Mouse (Mus musculus) ES-Bruce4 (cell line): ENCODE results near the gene Wwp2.

ENCODE experiments used
- CTCF ChIP-seq: IDR thresholded peaks from one replicate; pipeline ENCODE4 v1.8.1; 2011; ENCODE audit warnings: low read depth, low read length
- EP300 ChIP-seq: IDR thresholded peaks from 2 replicates; pipeline ENCODE4 v1.6.1; 2011; ENCODE audit warnings: low read depth, low read length; ENCODE audit not compliant: insufficient read depth
- POLR2A ChIP-seq: IDR thresholded peaks from one replicate; pipeline ENCODE4 v1.8.1; 2011; ENCODE audit warnings: low read length; ENCODE audit not compliant: insufficient read depth

GRCm38 (mm10) chr8:107580879-107581278, 144.7 kb downstream of the Wwp2 start:
- TF ChIP-seq EP300: no peak
- no peak for TF ChIP-seq POLR2A
- no peak for TF ChIP-seq CTCF
